ENCODE assay signal across 8 mouse cellular contexts in genomic region chr12:86715401-86715800, GRCm38 (mm10). TPM values are rescaled to one million over a fixed set of nuclear protein-coding genes. Genes with fewer than 3 reads are reported as not detected.
A peak's percentile ranks its signal among the peaks of the same experiment; 100 is the strongest.
DNase-seq lines count a peak whose midpoint lies in the region; ATAC-seq and TF ChIP-seq lines count a peak whose summit lies in the region.

No protein-coding gene starts in this region.

- TF ChIP-seq CTCF in CH12.LX (conservative IDR thresholded peaks at IDR 0.05 in 1 of 2, IDR thresholded peaks at IDR 0.05 in 1 of 2; ENCODE audit: low read depth in 2 of 2, low read length in 2 of 2) = peak; percentile 71 to 79
- peak; percentile 93 for TF ChIP-seq CTCF in lung, postnatal 0 days (IDR thresholded peaks at IDR 0.05)

- H3K79me2 ChIP-seq in CH12.LX (replicated peaks; ENCODE audit: control insufficient read depth, extremely low read depth, insufficient read depth, poor library complexity, severe bottlenecking) = no peaks in the 10 kb centered on the region

- no peak for ATAC-seq in cerebellum, adult (ENCODE audit: insufficient number of reproducible peaks, low FRiP score, low TSS enrichment)
- no peak for ATAC-seq in lung, postnatal 0 days

- H3K9ac ChIP-seq in CH12.LX (ENCODE audit: insufficient read depth, low read depth) = no peak overlapping the region
- no peak overlapping the region for H3K9ac ChIP-seq in lung, postnatal 0 days (replicated peaks; ENCODE audit: low read depth)

- TF ChIP-seq POLR2A in CH12.LX (IDR thresholded peaks at IDR 0.05; ENCODE audit: low read depth, low read length) = no peak

- peaks cover 0 to 29% of the 10 kb centered on the region in 2 experiments for H3K36me3 ChIP-seq in CH12.LX (replicated peaks in 1 of 2; ENCODE audit: control insufficient read depth in 1 of 2, insufficient read depth in 1 of 2, low read length in 1 of 2)
- 0 out of 2 replicates have a peak, but pooled peaks cover 2% of the 10 kb centered on the region for H3K36me3 ChIP-seq in lung, postnatal 0 days (ENCODE audit: insufficient read depth, low read length)

- dilution Hi-C loops in CH12.LX (cut with MboI; ENCODE audit: extremely low pct_ligation_motif_present, extremely low pct_unique_long_range_greater_than_20kb, low sequenced_read_pairs) = no loop called here

- H3K4me1 ChIP-seq in CH12.LX (ENCODE audit: control insufficient read depth in 1 of 2, insufficient read depth in 2 of 2) = peaks cover 0 to 4% of the 10 kb centered on the region in 2 experiments; a peak in 2 of 4 replicates
- no peaks in the 10 kb centered on the region for H3K4me1 ChIP-seq in lung, postnatal 0 days (ENCODE audit: insufficient read depth, low read depth, low read length)

- DNase-seq in cerebellum, adult 11 months = peak; percentile 78
- peak; percentile 50 for DNase-seq in CH12.LX (ENCODE audit: extremely low read depth)
- DNase-seq in brain, adult 2 months (ENCODE audit: low read depth, low spot score) = peak; percentile 74
- peak; percentile 76 to 80 for DNase-seq in frontal cortex, postnatal 36 days (ENCODE audit: low spot score in 2 of 2)
- DNase-seq in kidney, postnatal 36 days = peak; percentile 51 to 82
- peak; percentile 65 for DNase-seq in lung, postnatal 0 days (ENCODE audit: low spot score)
- peak; percentile 22 for DNase-seq in spleen, adult 12 weeks (ENCODE audit: low spot score)

- no peak overlapping the region for H3K27ac ChIP-seq in CH12.LX (ENCODE audit: insufficient read depth, low read depth)
- no peak overlapping the region for H3K27ac ChIP-seq in lung, postnatal 0 days (ENCODE audit: low read length)

- no peak overlapping the region for H3K4me3 ChIP-seq in CH12.LX (replicated peaks in 1 of 3; ENCODE audit: low read depth in 2 of 3, low read length in 2 of 3, poor library complexity in 1 of 3)
- no peak overlapping the region for H3K4me3 ChIP-seq in lung, postnatal 0 days (ENCODE audit: low read depth, low read length)

- H3K9me3 ChIP-seq in CH12.LX (replicated peaks; ENCODE audit: low read length) = no peaks in the 10 kb centered on the region
- H3K9me3 ChIP-seq in lung, postnatal 0 days (ENCODE audit: low read length) = no peaks in the 10 kb centered on the region

- TF ChIP-seq EP300 in CH12.LX (IDR thresholded peaks at IDR 0.05; ENCODE audit: low read length) = no peak
- TF ChIP-seq EP300 in lung, postnatal 0 days (IDR thresholded peaks at IDR 0.05) = no peak

- in situ Hi-C loops in CH12.LX (cut with MboI; ENCODE audit: low pct_ligation_motif_present, low pct_unique_long_range_greater_than_20kb, low sequenced_read_pairs) = no loop called here

- TF ChIP-seq RAD21 in CH12.LX (IDR thresholded peaks at IDR 0.05; ENCODE audit: low read depth, low read length) = peak; percentile 75

- 64% methylated on average over 5 of the region's 5 CpGs for WGBS in lung, postnatal 0 days

- no peak overlapping the region for H3K4me2 ChIP-seq in CH12.LX (ENCODE audit: insufficient read depth, low read depth, poor library complexity, severe bottlenecking)
- H3K4me2 ChIP-seq in lung, postnatal 0 days (replicated peaks; ENCODE audit: low read depth, low read length) = no peak overlapping the region

- H3K27me3 ChIP-seq in CH12.LX (replicated peaks) = no peaks in the 10 kb centered on the region
- H3K27me3 ChIP-seq in lung, postnatal 0 days (replicated peaks; ENCODE audit: insufficient read depth, low read length) = no peaks in the 10 kb centered on the region

TF ChIP-seq in CH12.LX, 34 proteins besides CTCF, POLR2A, EP300 and RAD21:
- TF ChIP-seq GABPA (IDR thresholded peaks at IDR 0.05; ENCODE audit: insufficient replicate concordance, low read depth, low read length) = no peak
- TF ChIP-seq SMC3 (IDR thresholded peaks at IDR 0.05; ENCODE audit: low read depth, low read length) = peak; percentile 69
- no peak for TF ChIP-seq ETS1 (conservative IDR thresholded peaks at IDR 0.05; ENCODE audit: low read depth, low read length)
- no peak for TF ChIP-seq JUND (conservative IDR thresholded peaks at IDR 0.05; ENCODE audit: low read depth, low read length)
- TF ChIP-seq JUN (IDR thresholded peaks at IDR 0.05; ENCODE audit: insufficient read depth, low read depth, low read length) = no peak
- TF ChIP-seq SIN3A (IDR thresholded peaks at IDR 0.05; ENCODE audit: low read length) = no peak
- no peak for TF ChIP-seq ELF1 (IDR thresholded peaks at IDR 0.05; ENCODE audit: low read depth, low read length)
- TF ChIP-seq TCF12 (IDR thresholded peaks at IDR 0.05; ENCODE audit: low read depth, low read length) = no peak
- no peak for TF ChIP-seq IRF4 (IDR thresholded peaks at IDR 0.05; ENCODE audit: low read depth, low read length)
- 0 out of 2 replicates have a peak, but pooled peaks have one; percentile 17 for TF ChIP-seq ZC3H11A (IDR thresholded peaks at IDR 0.05; ENCODE audit: low read depth, low read length)
- TF ChIP-seq USF2 (conservative IDR thresholded peaks at IDR 0.05; ENCODE audit: low read depth, low read length) = no peak
- TF ChIP-seq MAX (IDR thresholded peaks at IDR 0.05; ENCODE audit: low read length) = no peak
- no peak for TF ChIP-seq MYC (IDR thresholded peaks at IDR 0.05; ENCODE audit: low read depth, low read length)
- TF ChIP-seq BHLHE40 (IDR thresholded peaks at IDR 0.05; ENCODE audit: low read depth, low read length) = no peak
- TF ChIP-seq RCOR1 (conservative IDR thresholded peaks at IDR 0.05; ENCODE audit: low read depth, low read length) = no peak
- TF ChIP-seq PAX5 (IDR thresholded peaks at IDR 0.05; ENCODE audit: low read length) = no peak
- no peak for TF ChIP-seq ZNF384 (IDR thresholded peaks at IDR 0.05; ENCODE audit: low read depth, low read length)
- no peak for TF ChIP-seq CHD1 (IDR thresholded peaks at IDR 0.05; ENCODE audit: low read depth, low read length)

RNA-seq across cellular contexts. Expression of gene Angel1, which starts 10.9 kb away (rescaled TPM):
- total RNA-seq in CH12.LX (2012; rRNA removed) = 2.8 and 2.9 TPM in 2 replicates
- 0.96 and 1.0 TPM in 2 replicates for total RNA-seq in CH12.LX (2014; rRNA removed)
- 6.8 and 9.3 TPM in 2 replicates for polyA plus RNA-seq in CH12.LX (2012; ENCODE audit: insufficient read length, low read depth)
- 4.2 and 5.2 TPM in 2 replicates for polyA plus RNA-seq in lung, postnatal 0 days (2015; fragmentation: Nextera tagmentation; extraction: Ambion mirVana)

RNA-seq across cellular contexts. Expression of gene Lrrc74a, which starts 18.8 kb away (rescaled TPM):
- not detected in 2 replicates for total RNA-seq in CH12.LX (2012; rRNA removed)
- not detected in 2 replicates for total RNA-seq in CH12.LX (2014; rRNA removed)
- polyA plus RNA-seq in CH12.LX (2012; ENCODE audit: insufficient read length, low read depth) = not detected in 2 replicates
- polyA plus RNA-seq in lung, postnatal 0 days (2015; fragmentation: Nextera tagmentation; extraction: Ambion mirVana) = not detected in 2 replicates

RNA-seq across cellular contexts. Expression of gene Vash1, which starts 36.9 kb away (rescaled TPM):
- 1.0 and 2.2 TPM in 2 replicates for total RNA-seq in CH12.LX (2012; rRNA removed)
- total RNA-seq in CH12.LX (2014; rRNA removed) = 0.96 and 1.1 TPM in 2 replicates
- 2.3 and 2.7 TPM in 2 replicates for polyA plus RNA-seq in CH12.LX (2012; ENCODE audit: insufficient read length, low read depth)
- polyA plus RNA-seq in lung, postnatal 0 days (2015; fragmentation: Nextera tagmentation; extraction: Ambion mirVana) = 9.0 and 10.9 TPM in 2 replicates

Comparison
In these comparisons a context has a peak if more than half of its experiments do, and no peak if none do; other contexts are left out.
1. DNase-seq: peak in every context shown above with its lines; median percentile 78 in cerebellum, adult 11 months; 78 in frontal cortex, postnatal 36 days; 74 in brain, adult 2 months; 66 in kidney, postnatal 36 days; 65 in lung, postnatal 0 days; 50 in CH12.LX; 22 in spleen, adult 12 weeks.